Mouse (Mus musculus): ENCODE measurements around the gene Jhy.

Gene Jhy

DNA sequence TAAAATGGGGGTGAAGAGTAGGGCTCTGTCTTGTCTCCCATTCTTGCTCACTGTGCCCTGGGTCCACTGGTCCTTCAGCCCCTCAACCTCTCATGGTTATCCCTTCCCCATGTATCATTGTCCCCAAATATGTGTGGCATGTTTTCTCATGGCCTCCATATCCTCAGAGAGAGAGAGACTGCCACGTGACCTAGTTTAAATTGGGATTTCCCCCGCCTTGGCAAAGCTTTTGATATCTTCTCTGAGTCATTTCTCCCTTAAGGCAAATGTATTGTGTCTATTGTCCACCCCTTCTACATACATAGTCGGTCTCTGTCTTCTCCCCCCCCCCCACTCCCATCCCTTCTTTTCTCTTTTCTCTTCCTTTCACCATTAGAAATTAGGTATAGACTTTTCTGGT lies 30.6 kb downstream of the Jhy start:
- in situ Hi-C loops (cut with MboI; ENCODE audit: unreplicated experiment in 2 of 2) = no loop called here

DNA sequence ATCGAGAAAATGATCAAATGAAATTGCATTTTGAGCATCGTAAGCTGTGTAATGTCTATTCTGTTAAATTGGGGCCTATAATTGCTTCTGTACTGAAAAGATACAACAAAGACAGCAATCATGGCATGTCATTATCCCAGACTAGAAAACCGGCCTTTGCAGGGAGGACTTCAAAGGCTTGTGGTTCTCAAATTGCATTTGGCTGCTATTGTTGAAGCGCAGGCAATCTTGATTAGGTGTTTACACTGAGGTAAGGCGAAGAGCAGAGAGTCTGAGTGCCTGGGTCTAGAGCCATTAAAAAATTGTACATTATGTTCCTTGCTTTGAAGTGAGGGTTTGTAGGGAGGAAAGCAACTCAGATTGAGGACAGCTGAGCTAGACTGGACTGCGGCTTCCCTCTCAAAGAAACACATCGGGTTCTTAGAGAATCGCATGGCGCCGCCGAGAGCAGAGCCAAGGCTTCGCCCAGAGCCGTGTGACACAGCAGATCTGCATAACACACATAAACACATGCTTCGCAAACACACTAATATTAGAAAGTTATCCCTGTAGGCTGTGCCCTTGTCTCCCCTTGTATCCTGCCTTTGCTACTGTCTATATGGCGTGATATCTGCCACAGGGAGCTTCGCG lies 36.5 kb downstream of the Jhy start:
- in situ Hi-C loops (cut with MboI; ENCODE audit: unreplicated experiment in 2 of 2) = no loop called here

DNA sequence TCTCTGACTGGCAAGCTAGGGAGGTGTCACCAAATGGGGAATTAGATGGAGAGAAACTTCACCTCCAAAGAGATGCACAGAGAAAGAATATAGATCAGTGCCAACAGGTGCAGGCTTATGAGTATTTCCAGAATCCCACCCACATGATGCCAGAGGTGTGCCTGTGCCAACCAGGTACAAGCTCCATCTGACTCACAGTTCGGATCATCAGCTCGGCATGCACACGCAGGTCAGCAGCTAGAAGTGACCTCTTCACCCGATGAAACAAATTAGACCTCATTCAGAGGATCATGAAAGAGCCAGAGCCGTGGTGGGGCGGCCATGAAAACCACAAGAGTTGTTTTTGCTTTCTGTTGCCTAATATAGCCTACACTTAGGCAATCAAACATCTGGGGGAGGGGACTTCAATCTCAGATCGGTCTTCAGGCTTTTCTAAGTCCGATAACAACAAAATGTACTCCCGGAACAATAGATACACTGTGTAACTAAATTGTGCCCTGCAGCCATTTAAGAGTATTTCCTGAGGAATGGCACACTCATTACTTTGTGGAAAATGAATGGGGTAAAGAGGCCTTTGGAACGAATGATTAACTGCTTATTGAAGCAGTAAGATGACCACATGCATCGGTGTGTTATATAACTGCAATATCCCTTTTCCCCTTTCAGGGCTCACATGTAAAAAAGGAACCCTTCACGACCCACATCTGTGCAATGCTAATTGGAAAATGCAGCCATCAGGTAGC lies 45.9 kb downstream of the Jhy start:
- in situ Hi-C loops (cut with MboI; ENCODE audit: unreplicated experiment in 2 of 2) = no loop called here

DNA sequence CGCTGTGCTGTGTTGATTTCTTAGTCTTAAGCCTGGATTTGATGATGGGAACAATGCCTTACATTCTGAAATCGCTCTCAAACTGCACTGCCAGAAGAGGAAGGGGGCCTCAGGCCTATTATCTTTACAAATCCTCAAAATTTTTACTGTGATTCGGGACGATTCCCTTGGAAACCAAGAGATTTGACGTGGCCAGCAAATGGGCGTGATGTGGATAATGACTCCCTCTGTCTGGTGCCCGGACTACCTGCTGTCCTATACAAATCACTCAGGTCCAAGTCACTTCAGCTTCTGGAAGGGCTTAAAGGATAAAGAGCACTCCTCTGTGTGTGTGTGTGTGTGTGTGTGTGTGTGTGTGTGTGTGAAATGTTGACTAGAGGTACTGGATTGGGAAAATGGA lies 55.0 kb downstream of the Jhy start:
- in situ Hi-C loops (cut with MboI; ENCODE audit: unreplicated experiment in 2 of 2) = no loop called here

DNA sequence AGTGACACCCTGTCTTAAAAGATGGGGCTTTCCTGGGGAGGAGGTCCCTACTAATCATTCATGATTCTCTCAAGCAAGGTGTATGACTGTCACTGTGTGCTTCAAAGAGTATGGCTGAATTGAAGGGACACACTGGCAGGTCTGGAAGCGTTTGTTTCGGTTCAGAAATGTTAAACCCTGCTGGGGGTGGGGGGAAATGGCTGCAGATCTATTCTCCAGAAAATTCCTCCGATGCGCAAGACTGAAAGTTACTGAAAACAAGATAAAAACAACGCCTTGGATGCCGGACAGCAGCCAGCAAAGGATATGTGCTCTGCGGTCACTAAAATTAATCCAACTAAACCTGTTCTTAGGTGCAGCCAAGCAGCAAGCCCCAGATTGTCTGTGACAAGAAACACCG lies 55.5 kb downstream of the Jhy start:
- in situ Hi-C loops (cut with MboI; ENCODE audit: unreplicated experiment in 2 of 2) = no loop called here

DNA sequence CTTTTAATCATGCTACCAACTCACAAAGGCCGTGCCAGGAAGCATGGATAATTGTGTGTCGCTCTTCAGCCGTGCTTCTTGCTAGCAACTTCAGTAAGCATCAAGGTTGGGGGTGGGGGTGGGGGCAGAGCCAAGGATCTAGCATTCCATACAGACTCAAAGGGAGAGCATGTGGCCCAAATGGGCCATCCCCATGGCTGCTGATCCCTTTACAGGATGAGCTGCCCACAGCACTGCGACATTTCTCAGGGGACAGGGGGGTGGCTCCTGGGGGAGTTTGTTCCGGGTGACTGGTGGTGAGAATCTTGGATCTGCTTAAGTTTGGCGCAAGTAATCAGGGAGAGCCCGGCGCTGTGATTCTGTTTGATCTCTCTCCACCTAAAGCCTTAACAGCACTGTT lies 56.5 kb downstream of the Jhy start:
- in situ Hi-C loops (cut with MboI; ENCODE audit: unreplicated experiment in 2 of 2) = no loop called here

DNA sequence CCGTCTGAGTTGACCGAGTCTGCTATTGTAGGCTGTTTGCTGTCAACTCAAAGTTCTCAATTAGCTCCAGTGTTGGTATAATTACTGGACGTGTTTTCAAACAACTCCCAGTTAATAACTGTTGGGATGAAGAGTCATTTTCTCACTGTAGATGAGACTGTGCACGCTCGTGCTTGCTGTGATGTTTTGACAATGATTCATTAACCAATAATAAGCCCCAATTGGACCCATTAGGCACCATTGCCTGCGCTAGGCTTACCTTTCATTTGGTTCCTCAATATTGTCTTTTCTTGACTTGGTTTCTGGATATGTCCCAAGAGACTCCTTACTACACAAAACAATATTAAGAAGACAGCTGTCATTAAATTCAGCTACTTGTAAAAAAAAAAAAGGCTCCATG lies 71.5 kb downstream of the Jhy start:
- in situ Hi-C loops (cut with MboI; ENCODE audit: unreplicated experiment in 2 of 2) = no loop called here

DNA sequence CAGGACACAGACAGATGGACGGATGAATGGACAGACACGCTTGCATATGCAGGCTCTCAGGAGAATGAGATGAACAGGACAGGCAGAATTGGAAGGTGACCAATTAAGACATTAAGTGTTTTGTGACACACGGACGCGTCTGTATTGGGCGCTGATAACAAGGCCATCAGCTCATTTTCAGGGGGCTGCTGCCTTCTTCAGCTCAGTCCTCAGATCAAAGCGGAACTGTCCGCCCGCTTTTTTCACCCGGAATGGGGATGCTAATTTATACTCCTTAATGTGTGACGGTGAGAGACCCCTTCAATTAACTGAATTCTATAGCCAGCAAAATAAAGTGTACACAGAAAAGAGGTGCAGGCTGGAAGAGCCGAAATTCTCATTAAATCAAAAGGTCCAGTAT lies 74.5 kb downstream of the Jhy start:
- in situ Hi-C loops (cut with MboI; ENCODE audit: unreplicated experiment in 2 of 2) = no loop called here

DNA sequence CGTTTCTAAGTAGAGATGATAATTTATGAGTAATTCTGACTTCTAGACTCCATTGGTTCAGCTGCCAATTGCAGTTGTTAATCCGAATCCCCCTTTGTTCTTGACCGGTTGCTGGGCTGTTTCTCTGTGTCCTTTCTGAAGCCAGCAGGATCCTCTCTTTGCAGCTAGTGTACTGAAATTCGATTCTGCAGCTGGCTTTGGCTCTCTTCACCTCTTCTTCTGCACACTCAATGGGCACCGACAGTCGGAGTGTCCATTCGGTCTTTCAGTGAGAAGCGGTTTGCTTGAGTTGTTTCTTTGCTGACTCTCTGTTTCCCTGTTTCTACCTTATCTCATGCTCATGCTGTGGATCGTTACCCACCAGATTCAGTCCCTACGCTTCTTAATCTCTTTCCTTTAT lies 78.2 kb downstream of the Jhy start:
- in situ Hi-C loops (cut with MboI; ENCODE audit: unreplicated experiment in 2 of 2) = no loop called here

DNA sequence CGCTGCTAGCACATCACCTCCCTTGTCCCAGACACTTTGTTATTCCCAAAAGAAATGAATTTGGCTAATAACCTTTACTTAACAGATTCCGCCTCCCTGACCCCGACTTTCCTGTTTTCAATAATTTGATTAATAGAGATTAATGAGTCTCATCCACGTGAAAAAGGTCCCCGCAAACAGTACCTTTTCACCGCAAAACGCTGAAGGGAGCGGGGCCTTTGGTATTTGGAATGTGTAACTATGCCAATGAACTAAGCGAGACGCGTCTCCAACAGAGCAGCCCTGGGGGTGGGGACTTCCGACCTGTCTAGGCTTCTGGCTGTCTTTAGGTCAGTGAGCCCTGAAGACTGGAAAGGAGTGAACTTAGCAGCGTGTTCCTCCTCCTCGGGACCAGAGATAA lies 84.9 kb downstream of the Jhy start:
- in situ Hi-C loops (cut with MboI; ENCODE audit: unreplicated experiment in 2 of 2) = no loop called here

DNA sequence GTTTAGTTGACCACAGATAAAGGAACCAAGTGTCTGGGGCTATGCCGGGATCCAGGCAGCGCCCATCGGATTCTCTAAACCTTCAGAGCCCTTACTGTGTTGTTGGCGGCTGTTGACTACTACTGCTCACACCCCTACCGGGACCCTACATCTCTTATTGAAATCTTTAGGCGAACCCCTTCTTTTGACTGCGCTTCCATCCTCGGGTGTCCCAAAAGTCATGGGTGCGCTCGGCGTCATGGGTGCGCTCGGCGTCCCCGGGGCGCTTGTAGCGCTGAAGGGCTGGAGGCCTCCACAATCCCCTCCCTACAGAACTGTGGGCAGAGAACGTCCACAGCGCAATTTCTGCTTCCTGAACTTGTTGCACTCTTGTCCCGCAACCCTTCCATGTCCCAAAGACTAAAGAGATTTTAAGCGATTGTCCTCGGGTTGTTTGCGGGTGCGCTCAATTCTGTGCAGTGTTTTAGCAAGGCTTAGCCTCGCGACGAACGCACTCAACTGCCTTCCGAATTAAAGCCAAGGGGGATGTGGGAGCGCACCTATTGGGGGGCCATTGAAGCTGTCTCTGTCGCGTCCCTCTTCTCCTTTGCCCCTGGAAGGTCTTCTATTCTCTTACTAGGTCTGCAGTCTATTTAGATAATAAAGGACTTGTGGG lies 85.5 kb downstream of the Jhy start:
- in situ Hi-C loops (cut with MboI; ENCODE audit: unreplicated experiment in 2 of 2) = no loop called here

DNA sequence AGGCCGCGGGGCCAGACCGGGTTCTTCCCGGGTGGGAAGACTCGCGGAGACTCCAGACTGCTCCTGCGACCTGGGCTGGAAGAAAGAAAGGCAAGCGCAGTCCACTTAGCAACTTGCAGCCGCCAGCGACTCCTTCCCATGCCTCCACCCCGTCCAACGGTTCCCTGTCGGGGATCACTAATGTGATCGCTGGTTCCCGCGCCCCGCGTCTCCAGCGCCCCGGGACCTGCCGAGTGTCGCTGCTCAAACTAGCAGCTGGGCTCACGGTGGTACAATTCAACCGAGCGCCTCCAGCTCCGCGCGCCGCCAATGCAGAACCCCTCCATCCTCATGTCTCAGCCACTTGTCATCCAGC lies 86.1 kb downstream of the Jhy start:
- in situ Hi-C loops (cut with MboI; ENCODE audit: unreplicated experiment in 2 of 2) = no loop called here

DNA sequence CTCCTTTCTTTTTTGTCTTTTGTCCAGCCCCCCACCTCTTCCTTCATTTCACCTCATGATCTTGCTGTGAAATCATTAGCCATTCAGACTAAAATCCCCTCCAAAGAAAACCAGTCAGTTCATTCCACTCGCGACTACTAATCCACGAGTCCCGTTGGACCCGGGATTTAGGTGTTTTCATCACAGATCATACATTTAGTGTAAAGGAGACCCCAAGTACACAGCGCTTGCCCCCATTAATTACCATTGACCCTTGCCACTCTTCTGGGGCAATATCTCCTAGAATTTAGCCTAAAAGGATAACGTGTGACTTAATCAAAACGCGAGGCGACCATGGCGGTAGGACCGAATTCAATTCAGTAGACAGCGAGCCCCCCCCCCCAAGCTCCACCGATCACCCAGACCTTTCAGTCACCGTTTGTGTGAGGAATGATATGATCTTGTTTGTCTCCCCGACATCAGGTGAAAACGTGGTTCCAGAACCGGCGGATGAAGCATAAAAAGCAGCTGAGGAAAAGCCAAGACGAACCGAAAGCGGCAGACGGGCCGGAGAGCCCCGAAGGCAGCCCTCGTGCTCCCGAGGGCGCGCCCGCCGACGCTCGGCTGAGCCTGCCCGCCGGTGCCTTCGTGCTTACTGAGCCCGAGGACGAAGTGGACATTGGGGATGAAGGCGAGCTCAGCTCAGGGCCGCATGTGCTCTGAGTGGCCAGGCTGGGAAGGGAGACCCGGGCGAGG lies 86.6 kb downstream of the Jhy start:
- in situ Hi-C loops (cut with MboI; ENCODE audit: unreplicated experiment in 2 of 2) = no loop called here

DNA sequence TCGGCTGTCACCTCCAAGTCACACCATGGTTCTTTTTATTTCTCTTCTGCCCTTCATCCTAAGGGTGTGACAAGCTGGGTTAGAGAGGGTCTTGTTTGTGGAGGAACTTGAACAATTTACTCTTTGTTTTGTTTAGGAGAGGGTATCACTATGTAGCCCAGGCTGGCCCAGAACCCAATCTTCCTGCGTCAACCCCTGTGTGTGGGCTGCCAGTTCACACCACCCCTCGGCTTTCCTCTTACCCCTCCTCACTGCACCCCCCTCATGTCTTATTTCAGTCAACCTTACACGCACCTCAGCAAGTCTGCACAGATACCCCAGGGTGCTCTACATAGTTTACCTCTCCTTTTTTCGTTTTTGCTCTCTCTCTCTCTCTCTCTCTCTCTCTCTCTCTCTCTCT lies 87.2 kb downstream of the Jhy start:
- in situ Hi-C loops (cut with MboI; ENCODE audit: unreplicated experiment in 2 of 2) = no loop called here

DNA sequence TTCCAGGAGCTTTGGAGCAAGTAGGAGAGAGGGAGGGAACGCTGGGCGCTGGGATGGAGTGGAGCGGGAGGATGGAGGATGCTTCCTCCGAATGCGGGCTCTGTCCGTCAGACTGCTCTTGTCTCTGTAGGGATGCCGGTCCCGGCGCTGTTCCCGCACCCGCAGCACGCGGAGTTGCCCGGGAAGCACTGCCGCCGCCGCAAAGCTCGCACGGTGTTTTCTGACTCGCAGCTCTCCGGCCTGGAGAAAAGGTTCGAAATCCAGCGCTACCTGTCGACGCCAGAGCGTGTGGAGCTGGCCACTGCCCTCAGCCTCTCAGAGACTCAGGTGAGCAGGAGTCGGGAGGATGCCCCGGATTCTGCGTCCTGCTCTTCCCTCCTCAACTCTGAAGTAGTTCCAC lies 87.8 kb downstream of the Jhy start:
- in situ Hi-C loops (cut with MboI; ENCODE audit: unreplicated experiment in 2 of 2) = no loop called here

DNA sequence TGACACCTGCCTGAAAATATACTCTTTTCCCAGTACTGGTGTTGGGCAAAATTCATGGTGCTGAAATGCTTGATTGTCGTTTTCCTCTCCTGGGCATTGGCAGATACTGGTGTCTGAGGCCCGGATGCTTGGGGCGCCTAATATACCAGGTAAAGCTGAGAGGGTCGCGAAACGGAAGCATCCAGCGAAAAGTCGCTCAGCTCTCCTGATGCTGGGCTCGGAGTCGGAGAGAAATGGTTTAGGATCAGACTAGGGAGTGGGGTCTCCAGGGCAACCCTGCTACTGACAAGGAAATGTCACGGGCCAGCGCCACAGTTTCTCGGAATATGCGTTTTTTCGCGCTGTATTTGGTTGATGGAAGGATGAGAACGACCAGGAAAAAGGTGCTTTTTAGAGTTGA lies 88.5 kb downstream of the Jhy start:
- in situ Hi-C loops (cut with MboI; ENCODE audit: unreplicated experiment in 2 of 2) = no loop called here

DNA sequence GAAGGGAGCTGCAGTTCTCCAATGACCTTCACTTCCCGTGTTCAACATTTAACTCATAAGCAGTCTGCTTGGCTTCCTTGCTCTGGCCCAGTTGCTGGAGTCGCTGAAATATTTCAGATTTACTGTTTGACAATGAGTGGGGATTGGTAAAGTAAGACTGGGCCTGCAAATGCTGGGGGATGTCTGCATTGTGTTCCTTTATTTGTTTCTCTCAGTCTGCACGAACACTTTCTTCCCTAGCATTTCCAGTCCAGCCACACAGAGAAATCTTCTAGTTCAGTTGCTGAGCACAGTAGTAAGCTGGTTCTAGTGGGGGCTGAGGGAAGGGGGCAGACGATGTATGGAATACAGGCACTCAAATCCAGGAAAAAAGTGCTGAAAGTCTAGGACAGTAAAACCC lies 89.0 kb downstream of the Jhy start:
- in situ Hi-C loops (cut with MboI; ENCODE audit: unreplicated experiment in 2 of 2) = no loop called here

DNA sequence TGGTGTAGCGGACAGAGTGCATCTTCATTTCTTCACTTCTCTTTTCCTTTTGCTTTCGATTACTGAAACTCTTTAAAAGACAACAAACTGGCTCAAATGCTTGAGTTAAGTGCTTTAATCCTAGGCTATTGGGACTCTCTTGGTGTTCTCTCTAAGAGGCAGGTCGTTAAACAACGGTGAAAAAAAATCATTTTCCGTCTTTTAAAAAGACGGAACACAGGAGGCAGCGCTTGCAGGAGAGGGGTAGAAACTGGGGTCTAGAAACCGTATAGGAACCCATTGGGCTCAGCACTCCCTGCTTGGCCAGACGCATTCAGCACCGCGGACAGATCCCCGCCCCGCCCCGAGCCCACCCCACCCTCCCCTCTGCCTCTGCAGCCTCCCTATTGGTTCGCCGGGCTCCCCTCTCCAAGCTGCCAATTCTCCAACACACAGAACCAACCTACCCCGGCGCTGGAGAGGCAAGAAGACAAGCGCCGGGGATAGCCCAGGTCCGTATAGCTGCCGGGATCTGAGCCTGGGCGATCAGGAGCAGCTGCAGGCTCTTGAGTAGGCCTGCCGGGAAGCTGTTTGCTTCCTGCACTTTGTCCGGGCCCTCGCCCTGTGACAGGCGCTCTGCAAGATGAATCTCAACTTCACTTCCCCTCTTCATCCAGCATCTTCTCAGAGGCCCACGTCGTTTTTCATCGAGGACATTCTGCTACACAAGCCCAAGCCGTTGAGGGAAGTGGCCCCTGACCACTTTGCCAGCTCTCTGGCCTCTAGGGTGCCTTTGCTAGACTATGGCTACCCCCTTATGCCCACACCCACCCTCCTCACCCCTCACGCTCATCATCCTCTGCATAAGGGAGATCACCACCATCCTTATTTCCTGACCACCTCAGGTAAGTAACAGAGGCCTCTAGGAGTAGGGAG lies 90.1 kb downstream of the Jhy start, which contains the start of gene Bsx:
Bsx (plus strand) TSS at position 572 of the 915 bp plus-strand sequence.
- in situ Hi-C loops (cut with MboI; ENCODE audit: unreplicated experiment in 2 of 2) = no loop called here

DNA sequence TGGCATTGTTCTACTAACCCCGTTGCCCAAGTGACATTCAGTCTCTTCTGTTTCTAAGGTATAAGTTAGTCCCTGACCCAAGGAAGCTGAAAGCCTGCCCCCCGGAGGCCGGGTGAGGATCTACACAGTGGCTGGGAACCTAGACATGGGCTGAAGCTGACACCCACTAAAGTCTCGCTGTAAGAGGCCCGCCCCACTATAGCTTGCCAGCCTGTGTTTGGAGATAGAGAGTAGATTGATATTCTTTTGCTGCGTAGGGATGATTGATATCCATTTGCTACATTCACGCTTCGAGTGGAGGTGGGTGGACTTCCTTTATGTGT lies 91.8 kb downstream of the Jhy start:
- in situ Hi-C loops (cut with MboI; ENCODE audit: unreplicated experiment in 2 of 2) = no loop called here

DNA sequence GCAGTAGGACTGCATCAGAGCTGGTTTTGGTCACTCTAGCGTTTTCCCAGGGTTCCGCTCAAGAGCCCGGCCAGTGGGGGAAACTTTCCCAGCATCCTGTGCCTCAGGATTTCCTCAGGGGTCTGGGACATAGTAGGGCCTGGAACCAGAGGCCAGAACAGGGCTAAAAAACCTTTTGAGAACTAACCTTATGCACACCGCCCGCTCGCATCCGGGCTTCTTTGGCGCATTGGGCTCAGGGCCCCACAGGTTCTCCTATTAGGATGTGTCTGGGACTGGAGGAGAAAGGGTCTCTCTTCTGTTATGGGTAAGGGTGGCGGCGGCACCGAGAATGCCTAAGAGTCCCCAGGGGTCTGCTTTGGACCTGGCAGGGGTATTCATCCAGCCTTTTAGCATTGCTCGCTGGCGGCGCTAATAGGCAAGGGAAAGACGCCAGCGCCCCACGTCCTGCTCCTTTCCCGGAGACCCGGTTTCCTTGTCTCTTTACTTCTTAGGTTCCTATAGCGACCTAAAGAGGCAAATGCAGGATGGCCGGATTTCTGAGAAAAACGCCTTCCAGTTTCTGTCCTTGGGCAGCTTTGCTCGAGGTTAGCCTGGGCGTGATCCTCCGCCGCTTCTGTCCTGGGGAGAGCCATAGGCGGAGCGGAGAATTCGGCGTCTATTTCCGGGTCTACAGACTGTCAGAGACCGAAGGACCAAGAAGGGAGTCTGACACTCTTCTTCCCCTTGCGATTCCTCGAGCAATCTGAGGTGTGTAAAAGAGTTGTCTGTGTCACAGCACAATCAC lies 92.4 kb downstream of the Jhy start:
- in situ Hi-C loops (cut with MboI; ENCODE audit: unreplicated experiment in 2 of 2) = no loop called here

Measured in v-Abl transformed pro-B cells (cell line).